Mouse (Mus musculus) limb, embryonic 14.5 days (tissue): ENCODE data around the gene Zdhhc6. TPM values are rescaled to one million over a fixed set of nuclear protein-coding genes. Genes with fewer than 3 reads are reported as not detected.

Experiments
- ATAC-seq: fragments of 200-750 bp; cut with Nextera tagmentation; 2 replicates; pipeline ENCODE4 v1.8.0; 2017; ENCODE audit warnings: low read depth, moderate number of reproducible peaks, moderate TSS enrichment; ENCODE audit not compliant: low FRiP score
- DNase-seq: peaks from one replicate; pipeline ENCODE4 v3.0.0-alpha.2; 2015; ENCODE audit warnings: low spot score
- H3K27ac ChIP-seq: fragments of 300-500 bp; sonication (generic); replicated peaks from 2 replicates; pipeline ENCODE4 v1.5.1; 2014; ENCODE audit warnings: low read depth, mild to moderate bottlenecking, low read length, moderate library complexity, mixed read lengths
- H3K27me3 ChIP-seq: fragments of 300-500 bp; sonication (generic); 2 replicates; pipeline ENCODE4 v1.6.1; 2014; ENCODE audit warnings: low read length, mixed read lengths; ENCODE audit not compliant: control insufficient read depth, insufficient read depth
- H3K36me3 ChIP-seq: fragments of 300-500 bp; sonication (generic); 2 replicates; pipeline ENCODE4 v1.6.1; 2014; ENCODE audit warnings: mild to moderate bottlenecking, low read length, moderate library complexity, mixed read lengths; ENCODE audit not compliant: control insufficient read depth, insufficient read depth
- H3K4me1 ChIP-seq: fragments of 300-500 bp; sonication (generic); 2 replicates; pipeline ENCODE4 v1.6.1; 2014; ENCODE audit warnings: antibody characterized with exemption, low read length, mixed read lengths; ENCODE audit not compliant: control insufficient read depth, insufficient read depth
- H3K4me2 ChIP-seq: fragments of 300-500 bp; sonication (generic); replicated peaks from 2 replicates; pipeline ENCODE4 v1.6.1; 2014; ENCODE audit warnings: low read depth, mild to moderate bottlenecking, low read length, moderate library complexity; ENCODE audit not compliant: severe bottlenecking
- H3K4me3 ChIP-seq: fragments of 300-500 bp; sonication (generic); replicated peaks from 2 replicates; pipeline ENCODE4 v1.5.1; 2014; ENCODE audit warnings: low read length
- H3K9ac ChIP-seq: fragments of 300-500 bp; sonication (generic); 2 replicates; pipeline ENCODE4 v1.6.1; 2014; ENCODE audit warnings: mild to moderate bottlenecking, low read depth, low read length, moderate library complexity; ENCODE audit not compliant: severe bottlenecking
- H3K9me3 ChIP-seq: fragments of 300-500 bp; sonication (generic); 2 replicates; pipeline ENCODE4 v1.6.1; 2016; ENCODE audit warnings: low read length; ENCODE audit not compliant: control insufficient read depth
- POLR2A ChIP-seq: fragments of 200-500 bp; IDR thresholded peaks from 2 replicates; pipeline ENCODE4 v1.8.0; 2012; ENCODE audit warnings: inconsistent platforms, mild to moderate bottlenecking, moderate library complexity, borderline replicate concordance; ENCODE audit not compliant: insufficient read depth, insufficient read length; ENCODE audit errors: extremely low read depth
- WGBS: fragments of 180-500 bp; shearing (Covaris S2); extraction: QIAGEN DNeasy Blood & Tissue Kit; methylation state at CpG from one replicate; pipeline ENCODE4 v1.1.7; 2014; 5-methylcytosine and 5-hydroxymethylcytosine counted together
- polyA plus RNA-seq, 2 experiments: library from polyadenylated mRNA; depleted of rRNA in 1 of 2; stranded (reverse) in 1 of 2; unstranded in 1 of 2; fragments of >200 nt; fragmentation: Nextera tagmentation in 1 of 2; extraction: Ambion mirVana in 1 of 2; gene quantifications; 2 replicates each; pipeline versions ENCODE4 v1.2.1 to v1.2.3; 2012 to 2014

The Zdhhc6 gene
- polyA plus RNA-seq, 2 experiments, result 32.6 to 78.9 TPM

GRCm38 (mm10) chr19:55342423-55342822 is 26.6 kb upstream of the Zdhhc6 start:
- Histone ChIP-seq H3K27me3 (no peaks in the 10 kb centered on the region), H3K36me3 (no peaks in the 10 kb centered on the region), H3K27ac (no peak overlapping the region), H3K4me2 (no peak overlapping the region), H3K4me1 (peaks cover 15% of the 10 kb centered on the region), H3K9ac (0 out of 2 replicates have a peak overlapping the region, but pooled peaks have one; percentile 25), H3K4me3 (no peak overlapping the region), H3K9me3 (no peaks in the 10 kb centered on the region)
- WGBS, result 90% methylated on average over 7 of the region's 7 CpGs
- DNase-seq (no peak), ATAC-seq (no peak)
- no peak for TF ChIP-seq POLR2A

DNA sequence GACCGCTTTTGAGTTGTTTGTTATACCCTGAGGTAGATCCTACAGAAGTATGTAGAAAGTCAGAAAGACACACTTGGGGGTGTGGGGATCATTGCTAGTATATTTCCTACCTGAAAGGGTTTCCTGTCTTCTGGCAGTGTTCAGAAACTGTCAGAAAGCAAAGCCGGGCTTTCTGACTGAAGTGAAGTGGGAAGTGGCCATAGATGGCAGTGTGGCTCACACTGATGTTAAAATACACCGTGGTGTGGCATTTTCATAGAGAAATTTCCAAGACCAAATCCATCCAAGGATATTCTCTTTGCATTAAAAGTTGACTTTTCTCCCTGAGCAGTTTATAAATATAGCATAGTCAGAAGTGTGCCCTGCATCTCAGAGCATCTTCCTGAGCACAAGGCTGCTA is 25.5 kb upstream of the Zdhhc6 start:
- no peaks in the 10 kb centered on the region for H3K27me3 ChIP-seq
- H3K4me1 ChIP-seq, result peaks cover 17% of the 10 kb centered on the region
- no peak overlapping the region for H3K4me2 ChIP-seq
- ATAC-seq (no peak), DNase-seq (peak; percentile 20)
- 72% methylated on average over 3 of the region's 3 CpGs for whole genome bisulfite sequencing
- H3K4me3 ChIP-seq, result no peak overlapping the region
- H3K9ac ChIP-seq, result no peak overlapping the region
- no peaks in the 10 kb centered on the region for H3K36me3 ChIP-seq
- TF ChIP-seq POLR2A, result no peak
- no peak overlapping the region for H3K27ac ChIP-seq
- no peaks in the 10 kb centered on the region for H3K9me3 ChIP-seq

DNA sequence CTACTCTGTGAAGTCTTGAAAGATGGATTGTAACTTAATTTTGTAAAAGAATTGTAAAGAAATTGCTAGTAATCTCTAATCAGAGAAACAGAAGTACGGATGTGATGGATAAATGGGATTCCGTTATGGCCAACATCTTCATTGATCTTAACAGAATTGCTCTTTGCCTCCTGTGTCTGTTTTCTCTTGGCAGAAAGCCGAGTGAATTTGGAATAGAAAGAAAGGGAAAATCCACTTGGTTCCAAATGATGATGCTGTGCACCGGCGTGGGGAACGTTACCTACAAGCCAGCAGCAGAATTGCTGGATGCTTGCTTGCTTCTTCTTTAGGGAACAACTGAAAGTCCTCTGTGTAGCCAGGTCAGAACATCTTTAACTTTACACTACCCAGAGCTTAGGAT is 24.7 kb upstream of the Zdhhc6 start:
- Histone ChIP-seq H3K4me3 (no peak overlapping the region), H3K27ac (no peak overlapping the region), H3K9me3 (no peaks in the 10 kb centered on the region), H3K27me3 (no peaks in the 10 kb centered on the region), H3K4me1 (peaks cover 17% of the 10 kb centered on the region), H3K4me2 (no peak overlapping the region), H3K9ac (no peak overlapping the region), H3K36me3 (no peaks in the 10 kb centered on the region)
- TF ChIP-seq POLR2A, result no peak
- WGBS, result 90% methylated on average over 6 of the region's 6 CpGs
- DNase-seq, result no peak
- ATAC-seq, result no peak

DNA sequence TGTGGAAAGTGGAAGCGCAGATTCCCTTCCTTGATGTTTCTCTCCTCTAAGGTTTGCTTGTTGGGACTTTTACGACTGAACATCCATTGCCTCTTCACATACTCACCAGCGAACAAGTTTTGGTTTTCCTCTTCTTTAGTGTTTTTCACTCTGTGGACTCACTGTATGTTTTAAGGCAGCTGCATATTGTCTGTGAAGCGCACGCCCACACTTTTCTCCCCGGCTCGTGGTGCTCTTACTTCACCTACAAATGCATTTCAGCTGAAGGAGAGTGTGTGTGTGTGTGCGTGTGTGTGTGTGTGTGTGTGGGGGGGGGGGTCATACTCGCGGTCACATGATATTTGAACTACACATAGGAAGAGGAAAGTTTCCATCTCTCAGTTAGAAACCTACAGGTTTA is 21.8 kb upstream of the Zdhhc6 start:
- no peak for TF ChIP-seq POLR2A
- WGBS, result 75% methylated on average over 10 of the region's 10 CpGs
- Histone ChIP-seq H3K36me3 (no peaks in the 10 kb centered on the region), H3K4me3 (no peak overlapping the region), H3K4me1 (peaks cover 17% of the 10 kb centered on the region), H3K9ac (no peak overlapping the region), H3K27ac (no peak overlapping the region), H3K27me3 (no peaks in the 10 kb centered on the region), H3K4me2 (no peak overlapping the region), H3K9me3 (no peaks in the 10 kb centered on the region)
- no peak for ATAC-seq
- DNase-seq, result no peak

DNA sequence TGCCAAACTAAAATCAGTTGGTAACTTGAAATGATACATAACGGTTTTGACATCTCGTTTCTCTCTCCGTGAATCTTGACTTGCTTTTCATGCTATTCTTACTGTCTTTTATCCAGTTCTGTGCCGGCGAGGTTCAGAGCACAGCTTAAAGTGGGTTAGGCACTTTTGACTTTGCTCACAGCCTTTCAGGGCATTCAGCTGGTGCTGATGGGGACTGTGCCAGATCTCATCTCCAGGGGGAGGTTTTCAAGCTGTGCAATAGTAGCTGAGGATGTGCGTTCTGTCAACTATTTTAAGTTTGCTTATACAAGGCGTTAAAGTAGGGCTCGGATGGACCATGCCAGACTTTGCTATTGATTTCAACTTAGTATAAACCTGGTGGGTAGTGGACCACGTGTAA is 21.2 kb upstream of the Zdhhc6 start:
- no peak overlapping the region for H3K4me3 ChIP-seq
- H3K9ac ChIP-seq, result no peak overlapping the region
- ATAC-seq (no peak), DNase-seq (no peak)
- H3K36me3 ChIP-seq, result no peaks in the 10 kb centered on the region
- H3K4me1 ChIP-seq, result peaks cover 14% of the 10 kb centered on the region
- 84% methylated on average over 9 of the region's 9 CpGs for WGBS
- H3K27me3 ChIP-seq, result no peaks in the 10 kb centered on the region
- no peak for TF ChIP-seq POLR2A
- no peak overlapping the region for H3K4me2 ChIP-seq
- no peaks in the 10 kb centered on the region for H3K9me3 ChIP-seq
- H3K27ac ChIP-seq, result no peak overlapping the region

DNA sequence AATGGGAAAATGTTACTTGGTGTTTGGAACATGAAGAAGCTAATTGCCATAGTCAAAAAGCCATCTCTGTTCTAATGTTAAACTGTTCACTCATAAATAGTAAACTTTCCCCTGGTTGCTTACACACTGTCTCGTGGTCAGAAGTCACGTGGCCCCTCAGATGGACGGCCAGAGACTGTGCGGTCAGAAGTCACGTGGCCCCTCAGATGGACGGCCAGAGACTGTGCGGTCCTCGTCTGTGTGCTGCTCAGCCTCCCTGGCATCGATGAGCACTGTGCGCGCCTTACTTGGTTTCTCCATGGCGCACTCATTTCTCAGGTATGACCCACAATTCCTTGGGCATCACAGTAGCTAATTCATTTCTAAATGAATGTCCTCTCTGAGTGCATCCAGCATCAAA is 20.6 kb upstream of the Zdhhc6 start:
- 0 out of 2 replicates have a peak, but pooled peaks cover 2% of the 10 kb centered on the region for H3K36me3 ChIP-seq
- H3K27ac ChIP-seq, result no peak overlapping the region
- no peaks in the 10 kb centered on the region for H3K27me3 ChIP-seq
- no peak overlapping the region for H3K9ac ChIP-seq
- no peak for TF ChIP-seq POLR2A
- 83% methylated on average over 12 of the region's 12 CpGs for WGBS
- H3K4me2 ChIP-seq, result no peak overlapping the region
- H3K9me3 ChIP-seq, result no peaks in the 10 kb centered on the region
- ATAC-seq, result no peak
- H3K4me1 ChIP-seq, result peaks cover 9% of the 10 kb centered on the region
- no peak for DNase-seq
- H3K4me3 ChIP-seq, result no peak overlapping the region
